Mouse (Mus musculus) midbrain, embryonic 13.5 days (tissue): ENCODE data around the gene Tm7sf3. TPM values are rescaled to one million over a fixed set of nuclear protein-coding genes. Genes with fewer than 3 reads are reported as not detected.

Experiments used
- polyA plus RNA-seq: library from polyadenylated mRNA; unstranded; fragments of >200 nt; fragmentation: Nextera tagmentation; extraction: Ambion mirVana; gene quantifications from 2 replicates; pipeline ENCODE4 v1.2.1, GENCODE M21; 2015

Tm7sf3 gene
- polyA plus RNA-seq, 1 experiment from 2014 or later, result 22.2 TPM

Other genes starting within 250 kb of the Tm7sf3 start
- 4.3 and 4.5 TPM in 2 replicates for gene Itpr2, start 140.6 kb downstream of the Tm7sf3 start, polyA plus RNA-seq
- gene Fgfr1op2, start 65.6 kb downstream of the Tm7sf3 start, polyA plus RNA-seq, result 54.1 and 55.3 TPM in 2 replicates
- gene Ints13, start 65.0 kb downstream of the Tm7sf3 start, polyA plus RNA-seq, result 70.6 and 72.4 TPM in 2 replicates
- 116 and 119 TPM in 2 replicates for gene Med21, start 277 bp downstream of the Tm7sf3 start, polyA plus RNA-seq
- gene Stk38l, start 82.2 kb upstream of the Tm7sf3 start, polyA plus RNA-seq, result 16.2 and 17.2 TPM in 2 replicates
- gene Arntl2, start 153.2 kb upstream of the Tm7sf3 start, polyA plus RNA-seq, result 1.8 and 2.6 TPM in 2 replicates
- gene Smco2, start 207.3 kb upstream of the Tm7sf3 start, polyA plus RNA-seq, result not detected in 2 replicates
- 14.2 and 15.3 TPM in 2 replicates for gene Ppfibp1, start 245.7 kb upstream of the Tm7sf3 start, polyA plus RNA-seq